Mouse (Mus musculus) heart, adult 2 months (tissue): Measurements from ENCODE around the gene Wdr38.

ENCODE experiments used
- CTCF ChIP-seq: fragments of 200-600 bp; IDR thresholded peaks from 2 replicates; pipeline ENCODE4 v1.8.1; 2022; ENCODE audit warnings: antibody characterized with exemption, mild to moderate bottlenecking, moderate library complexity
- EP300 ChIP-seq: fragments of 200-500 bp; IDR thresholded peaks from 2 replicates; pipeline ENCODE4 v1.6.1; 2011; ENCODE audit warnings: low read depth, low read length, control low read depth; ENCODE audit not compliant: insufficient read depth
- POLR2A ChIP-seq: fragments of 200-500 bp; IDR thresholded peaks from 2 replicates; pipeline ENCODE4 v1.6.1; 2011; ENCODE audit warnings: mild to moderate bottlenecking, low read depth, low read length, control low read depth; ENCODE audit not compliant: insufficient read depth

DNA sequence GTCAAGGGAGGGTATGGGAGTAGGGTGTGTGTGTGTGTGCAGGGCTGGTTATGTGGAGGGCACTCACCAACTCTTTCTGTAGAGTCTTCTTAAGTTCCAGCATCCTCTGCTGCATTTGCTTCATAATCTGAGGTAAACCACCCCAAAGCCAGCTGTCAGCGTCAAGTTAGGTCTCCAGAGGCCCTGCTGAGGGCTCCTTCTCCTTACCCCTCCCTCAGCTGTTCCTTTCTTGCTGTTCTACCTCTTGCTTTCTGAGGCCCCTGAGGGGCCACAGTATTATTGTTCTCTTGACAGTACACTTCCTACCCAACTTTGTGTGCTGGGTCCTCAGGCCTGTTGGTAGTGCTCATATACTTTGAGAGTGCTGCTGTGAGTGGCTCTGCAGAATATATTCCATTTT, 22.7 kb downstream of the Wdr38 start:
- TF ChIP-seq CTCF, result no peak
- TF ChIP-seq EP300, result no peak
- TF ChIP-seq POLR2A, result no peak
